In genomic region chr6:124965088-124965719, GRCm38 (mm10) we compare ENCODE assay signal across 8 mouse cellular contexts. TPM values are rescaled to one million over a fixed set of nuclear protein-coding genes. Genes with fewer than 3 reads are reported as not detected.
A peak's percentile ranks its signal among the peaks of the same experiment; 100 is the strongest.
DNase-seq lines count a peak whose midpoint lies in the region; ATAC-seq and TF ChIP-seq lines count a peak whose summit lies in the region.

TSS of gene Cops7a (minus strand) at chr6:124965538.

- intact Hi-C loops in heart, postnatal 14 days (cut with DNase I) = loop anchor here (2.0 to 10.0 kb wide), 4 partner anchors 32 to 110 kb away; partner anchors contain the start of genes P3h3 and Zfp384

- under 1% methylated on average over 66 of the region's 68 CpGs for WGBS in forebrain, embryonic 14.5 days
- under 1% methylated on average over 68 of the region's 68 CpGs for WGBS in neural tube, embryonic 15.5 days

- H3K4me1 ChIP-seq in ES-Bruce4 (ENCODE audit: control insufficient read depth, insufficient read depth, low read length) = no peaks in the 10 kb centered on the region
- H3K4me1 ChIP-seq in forebrain, embryonic 14.5 days (ENCODE audit: control insufficient read depth, insufficient read depth, low read length) = peaks cover 10% of the 10 kb centered on the region
- H3K4me1 ChIP-seq in neural tube, embryonic 15.5 days = peaks cover 22% of the 10 kb centered on the region

- peak within 1 kb of the TSS; percentile 88 for H3K27ac ChIP-seq in ES-Bruce4 (ENCODE audit: insufficient read depth, low read length)
- peak within 1 kb of the TSS; percentile 91 for H3K27ac ChIP-seq in forebrain, embryonic 14.5 days (ENCODE audit: low read depth, low read length)
- H3K27ac ChIP-seq in neural tube, embryonic 15.5 days (replicated peaks) = peak within 1 kb of the TSS; percentile 92

- H3K36me3 ChIP-seq in ES-Bruce4 (ENCODE audit: control insufficient read depth, insufficient read depth, low read length, poor library complexity, severe bottlenecking) = peaks cover 20% of the 10 kb centered on the region
- peaks cover 20% of the 10 kb centered on the region for H3K36me3 ChIP-seq in forebrain, embryonic 14.5 days (ENCODE audit: control insufficient read depth, insufficient read depth, low read length)
- H3K36me3 ChIP-seq in neural tube, embryonic 15.5 days = peaks cover 18% of the 10 kb centered on the region

- TF ChIP-seq POLR2A in ES-Bruce4 (IDR thresholded peaks at IDR 0.05; ENCODE audit: insufficient read depth, low read length) = no peak

- H3K4me2 ChIP-seq in forebrain, embryonic 14.5 days (ENCODE audit: low read length) = peak within 1 kb of the TSS; percentile 96
- H3K4me2 ChIP-seq in neural tube, embryonic 15.5 days = peak within 1 kb of the TSS; percentile 98

- H3K27me3 ChIP-seq in ES-Bruce4 (ENCODE audit: control insufficient read depth, insufficient read depth, low read length, poor library complexity, severe bottlenecking) = no peaks in the 10 kb centered on the region
- no peaks in the 10 kb centered on the region for H3K27me3 ChIP-seq in forebrain, embryonic 14.5 days (replicated peaks; ENCODE audit: control insufficient read depth, insufficient read depth, low read length)
- H3K27me3 ChIP-seq in neural tube, embryonic 15.5 days (replicated peaks) = no peaks in the 10 kb centered on the region

- peak within 1 kb of the TSS; percentile 90 for H3K9ac ChIP-seq in ES-Bruce4 (ENCODE audit: low read depth, poor library complexity, severe bottlenecking)
- H3K9ac ChIP-seq in forebrain, embryonic 14.5 days (ENCODE audit: low read length) = peak within 1 kb of the TSS; percentile 93
- H3K9ac ChIP-seq in neural tube, embryonic 15.5 days (replicated peaks) = peak within 1 kb of the TSS; percentile 95

- peak; percentile 96 for DNase-seq in forebrain, embryonic 14.5 days (ENCODE audit: low spot score)
- peak; percentile 97 to 99 for DNase-seq in heart, postnatal 14 days
- peak; percentile 94 for DNase-seq in layer of hippocampus, adult 11-12 months (ENCODE audit: low spot score)
- peak; percentile 95 to 97 for DNase-seq in lung, adult 18-20 months
- peak; percentile 95 for DNase-seq in testis, postnatal 14 days (ENCODE audit: low spot score)

- TF ChIP-seq EP300 in ES-Bruce4 (IDR thresholded peaks at IDR 0.05; ENCODE audit: insufficient read depth, low read depth, low read length) = peak; percentile 60; the same call in 1 of the 2 replicates

- H3K9me3 ChIP-seq in ES-Bruce4 (replicated peaks; ENCODE audit: control insufficient read depth, insufficient read depth, low read length, poor library complexity, severe bottlenecking) = no peaks in the 10 kb centered on the region
- no peaks in the 10 kb centered on the region for H3K9me3 ChIP-seq in forebrain, embryonic 14.5 days (replicated peaks; ENCODE audit: control insufficient read depth, low read length)
- no peaks in the 10 kb centered on the region for H3K9me3 ChIP-seq in neural tube, embryonic 15.5 days (replicated peaks)

- peak within 1 kb of the TSS; percentile 95 for H3K4me3 ChIP-seq in ES-Bruce4 (ENCODE audit: low read depth, low read length)
- peak within 1 kb of the TSS; percentile 87 for H3K4me3 ChIP-seq in forebrain, embryonic 14.5 days (ENCODE audit: low read depth, low read length)
- peak within 1 kb of the TSS; percentile 80 for H3K4me3 ChIP-seq in neural tube, embryonic 15.5 days (replicated peaks)

- peak; percentile 92 for ATAC-seq in cerebellum, adult (ENCODE audit: insufficient number of reproducible peaks, low FRiP score, low TSS enrichment)
- ATAC-seq in forebrain, embryonic 14.5 days = peak; percentile 96
- ATAC-seq in neural tube, embryonic 15.5 days (ENCODE audit: low FRiP score) = peak; percentile 95

- TF ChIP-seq CTCF in ES-Bruce4 (IDR thresholded peaks at IDR 0.05; ENCODE audit: low read depth, low read length) = no peak

RNA-seq across cellular contexts. Expression of gene Cops7a, which starts in this region (rescaled TPM):
- polyA plus RNA-seq in ES-Bruce4 (2011; ENCODE audit: insufficient read depth, insufficient read length, low read depth, missing spikeins) = 145 and 154 TPM in 2 replicates
- polyA plus RNA-seq in forebrain, embryonic 14.5 days (2014; fragmentation: Nextera tagmentation; extraction: Ambion mirVana) = 96.5 and 105 TPM in 2 replicates
- 10 to 100 TPM; 90.1 to 99.6 TPM for total RNA-seq in heart, postnatal 14 days (2021)
- 95.4 and 112 TPM in 2 replicates for polyA plus RNA-seq in neural tube, embryonic 15.5 days (2015; fragmentation: Nextera tagmentation; extraction: Ambion mirVana)

Comparison
In these comparisons a context has a peak if more than half of its experiments do, and no peak if none do; other contexts are left out.
1. Peak in every context shown above with its lines: DNase-seq, ATAC-seq, H3K4me3 ChIP-seq and H3K27ac ChIP-seq.